ENCODE assay signal across 11 mouse cellular contexts in the genomic region with DNA sequence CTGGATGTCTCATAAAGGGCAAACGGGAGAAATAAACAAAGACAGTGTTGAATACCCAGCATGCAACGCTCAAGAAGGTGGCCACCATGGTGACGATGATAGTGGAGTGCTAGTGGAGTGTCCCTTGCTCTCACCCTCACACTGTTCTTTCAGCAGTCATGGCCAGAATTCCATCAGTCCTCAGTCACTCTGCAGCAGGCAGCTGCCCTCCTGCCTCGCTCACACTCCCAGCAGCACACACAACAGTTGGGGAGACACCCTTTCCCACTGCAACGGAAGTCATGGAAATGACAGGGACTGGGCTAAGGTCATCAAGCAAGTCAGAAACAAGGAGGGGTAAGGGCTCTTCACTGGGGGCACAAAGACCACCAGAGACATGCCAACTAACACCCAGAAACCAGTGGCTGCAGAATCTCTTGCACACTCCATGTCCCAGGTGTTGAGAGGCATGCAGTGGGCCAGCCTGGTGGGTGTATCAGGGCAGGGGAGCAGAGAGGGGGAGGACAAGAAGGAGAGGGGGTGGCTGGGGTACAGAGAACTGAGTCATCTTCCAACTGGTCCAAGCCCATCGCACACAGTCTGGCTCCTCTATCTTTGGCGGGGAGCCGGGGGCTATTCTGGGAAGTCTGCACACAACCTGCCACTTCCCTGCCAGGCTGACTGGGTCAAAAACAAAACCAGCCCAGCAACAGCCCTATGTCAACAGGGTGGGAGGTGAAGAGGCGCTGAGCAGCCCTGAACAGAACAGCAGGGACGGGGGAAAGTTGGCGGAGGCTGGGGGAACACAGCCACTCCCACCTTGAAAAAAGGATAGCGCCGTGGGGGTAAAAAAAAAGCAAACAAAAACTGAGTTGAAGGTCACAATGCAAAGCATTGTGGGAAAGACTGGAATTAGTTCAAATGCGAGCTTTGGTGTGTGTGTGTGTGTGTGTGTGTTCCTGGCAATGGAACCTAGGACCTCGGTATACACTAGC. TPM values are rescaled to one million over a fixed set of nuclear protein-coding genes. Genes with fewer than 3 reads are reported as not detected.
DNase-seq lines count a peak whose midpoint lies in the region; ATAC-seq lines count a peak whose summit lies in the region.
"Had no signal": no experiment of that assay in that cellular context is flagged by ENCODE, and none has a peak within 500 bp of the region (broad histone marks: within the 10 kb centered on the region; RNA-seq: fewer than 3 reads in every experiment).

No protein-coding gene starts in this region.

- H3K4me1 ChIP-seq in hindbrain, embryonic 15.5 days (replicated peaks) = peaks cover 43% of the 10 kb centered on the region
- peaks cover 13% of the 10 kb centered on the region for H3K4me1 ChIP-seq in hindbrain, embryonic 11.5 days (replicated peaks; ENCODE audit: control insufficient read depth, insufficient read depth, low read length)

- WGBS in hindbrain, embryonic 15.5 days = 61% methylated on average over 15 of the region's 15 CpGs
- 69% methylated on average over 15 of the region's 15 CpGs for WGBS in hindbrain, embryonic 11.5 days

- no peaks in the 10 kb centered on the region for H3K36me3 ChIP-seq in hindbrain, embryonic 15.5 days
- H3K36me3 ChIP-seq in hindbrain, embryonic 11.5 days (ENCODE audit: control insufficient read depth, insufficient read depth, low read length) = no peaks in the 10 kb centered on the region
- H3K36me3 ChIP-seq: embryonic facial prominence, embryonic 13.5 days; midbrain, embryonic 12.5 days had no signal

- no peak overlapping the region for H3K9ac ChIP-seq in hindbrain, embryonic 15.5 days
- H3K9ac ChIP-seq in hindbrain, embryonic 11.5 days (ENCODE audit: low read depth, low read length) = no peak overlapping the region
- H3K9ac ChIP-seq: embryonic facial prominence, embryonic 13.5 days; midbrain, embryonic 12.5 days had no signal

- H3K9me3 ChIP-seq in hindbrain, embryonic 15.5 days = no peaks in the 10 kb centered on the region
- H3K9me3 ChIP-seq in hindbrain, embryonic 11.5 days (ENCODE audit: control insufficient read depth, low read length) = no peaks in the 10 kb centered on the region
- H3K9me3 ChIP-seq: embryonic facial prominence, embryonic 13.5 days; midbrain, embryonic 12.5 days had no signal

- H3K27me3 ChIP-seq in hindbrain, embryonic 15.5 days = no peaks in the 10 kb centered on the region
- no peaks in the 10 kb centered on the region for H3K27me3 ChIP-seq in hindbrain, embryonic 11.5 days (ENCODE audit: control insufficient read depth, insufficient read depth, low read length)
- H3K27me3 ChIP-seq: CH12.LX; embryonic facial prominence, embryonic 13.5 days had no signal

- no peak for DNase-seq in hindbrain, embryonic 11.5 days (ENCODE audit: low spot score)
- peak; percentile 93 to 94 for DNase-seq in cerebellum, adult 18-20 months
- DNase-seq in gastrocnemius, postnatal 25 days = peak; percentile 85
- peak; percentile 78 to 80 for DNase-seq in layer of hippocampus, postnatal 10 days (ENCODE audit: low spot score in 2 of 2)
- peak; percentile 72 for DNase-seq in lung, postnatal 25 days (ENCODE audit: low spot score)
- DNase-seq in B cell, adult 2 months = no peak
- DNase-seq in thymus, postnatal 14 days = no peak

- no peak overlapping the region for H3K4me3 ChIP-seq in hindbrain, embryonic 15.5 days
- no peak overlapping the region for H3K4me3 ChIP-seq in hindbrain, embryonic 11.5 days (ENCODE audit: low read depth, low read length)
- H3K4me3 ChIP-seq: embryonic facial prominence, embryonic 13.5 days; midbrain, embryonic 12.5 days had no signal

- peak; percentile 75 for ATAC-seq in hindbrain, embryonic 15.5 days (ENCODE audit: low FRiP score, low read depth)
- ATAC-seq in hindbrain, embryonic 11.5 days (ENCODE audit: low FRiP score) = no peak

- no peak overlapping the region for H3K4me2 ChIP-seq in hindbrain, embryonic 15.5 days
- no peak overlapping the region for H3K4me2 ChIP-seq in hindbrain, embryonic 11.5 days (replicated peaks; ENCODE audit: low read depth, low read length)
- H3K4me2 ChIP-seq: embryonic facial prominence, embryonic 13.5 days; midbrain, embryonic 12.5 days had no signal

- no peak overlapping the region for H3K27ac ChIP-seq in hindbrain, embryonic 15.5 days (replicated peaks)
- no peak overlapping the region for H3K27ac ChIP-seq in hindbrain, embryonic 11.5 days (ENCODE audit: low read depth, low read length)
- H3K27ac ChIP-seq: embryonic facial prominence, embryonic 13.5 days; midbrain, embryonic 12.5 days had no signal

RNA-seq across cellular contexts. Expression of gene Arl6ip4, which starts 57.4 kb away (rescaled TPM):
- 78.4 and 81.6 TPM in 2 replicates for polyA plus RNA-seq in hindbrain, embryonic 15.5 days (2015; fragmentation: Nextera tagmentation; extraction: Ambion mirVana)
- 80.8 and 91.5 TPM in 2 replicates for polyA plus RNA-seq in hindbrain, embryonic 11.5 days (2014; fragmentation: Nextera tagmentation; extraction: Ambion mirVana)
- total RNA-seq in gastrocnemius, postnatal 25 days (2021) = 10 to 100 TPM; 36.0 to 40.9 TPM
- total RNA-seq in layer of hippocampus, postnatal 10 days (2021) = 10 to 100 TPM; 54.3 to 60.0 TPM

Comparison
In these comparisons a context has a peak if more than half of its experiments do, and no peak if none do; other contexts are left out.
1. DNase-seq: peak in cerebellum, adult 18-20 months (2 of 2), gastrocnemius, postnatal 25 days (single experiment), layer of hippocampus, postnatal 10 days (2 of 2) and lung, postnatal 25 days (single experiment); none in hindbrain, embryonic 11.5 days (single experiment), B cell, adult 2 months (0 of 2) and thymus, postnatal 14 days (single experiment).